ENCODE assay signal across 20 mouse cellular contexts in the genomic region with DNA sequence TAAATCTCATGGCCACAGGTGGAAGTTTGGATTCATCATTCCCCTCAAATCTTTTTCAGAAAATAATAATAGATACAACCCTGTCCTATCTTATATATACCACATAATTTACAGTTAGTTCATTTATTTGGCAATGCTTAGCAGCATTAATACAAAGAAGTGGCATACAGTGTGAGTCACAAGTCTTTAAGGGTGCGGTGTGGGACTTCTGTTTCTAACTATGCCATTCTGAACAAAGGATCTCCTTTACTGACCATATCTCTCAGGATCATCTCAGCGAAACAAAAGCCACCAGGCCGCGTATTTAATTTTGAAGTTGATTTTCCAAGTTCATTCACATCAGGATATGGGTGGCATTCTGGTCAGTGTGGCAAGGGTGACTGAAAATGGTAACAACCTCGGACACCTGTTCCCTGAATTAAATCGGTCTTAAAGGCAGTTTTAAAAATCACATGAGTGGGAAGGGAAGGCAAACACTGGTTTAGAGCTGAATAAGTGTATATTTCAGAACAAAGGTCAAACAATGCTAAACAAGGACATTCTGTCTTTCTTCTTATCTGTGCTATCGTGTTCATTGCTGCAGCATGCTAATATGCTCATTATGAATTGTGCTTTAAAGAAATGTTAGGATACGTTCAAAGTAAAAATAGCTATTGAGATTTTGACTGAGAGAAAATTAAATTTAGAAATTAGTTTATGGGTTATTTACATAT.
"Had no signal": no experiment of that assay in that cellular context is flagged by ENCODE, and none has a peak within 500 bp of the region (broad histone marks: within the 10 kb centered on the region; RNA-seq: fewer than 3 reads in every experiment).

No protein-coding gene starts in this region.

- H3K27ac ChIP-seq: heart, adult 2 months; heart, embryonic 13.5 days; heart, embryonic 15.5 days; hindbrain, embryonic 13.5 days; hindbrain, embryonic 15.5 days; hindbrain, postnatal 0 days; layer of hippocampus, adult 2 months; limb, embryonic 13.5 days; limb, embryonic 15.5 days had no signal

- DNase-seq: gastrocnemius, postnatal 14 days; gastrocnemius, postnatal 36 days; heart, adult 2 months; heart, postnatal 14 days; heart, postnatal 36 days; kidney, adult 18-20 months; kidney, adult 8-10 months; kidney, postnatal 10 days; kidney, postnatal 25 days; kidney, postnatal 4 days; left cerebral cortex, postnatal 4 days had no signal

- H3K4me1 ChIP-seq: hindbrain, embryonic 15.5 days; limb, embryonic 15.5 days had no signal

- H3K4me2 ChIP-seq: heart, embryonic 11.5 days; heart, embryonic 13.5 days; heart, embryonic 15.5 days; hindbrain, embryonic 13.5 days; hindbrain, embryonic 15.5 days; limb, embryonic 13.5 days; limb, embryonic 15.5 days had no signal

- H3K36me3 ChIP-seq: heart, embryonic 13.5 days; heart, embryonic 15.5 days; hindbrain, embryonic 13.5 days; hindbrain, embryonic 15.5 days; limb, embryonic 13.5 days; limb, embryonic 15.5 days had no signal

- H3K27me3 ChIP-seq: heart, embryonic 13.5 days; heart, embryonic 15.5 days; hindbrain, embryonic 13.5 days; hindbrain, embryonic 15.5 days; limb, embryonic 13.5 days; limb, embryonic 15.5 days had no signal

- H3K9ac ChIP-seq: heart, embryonic 13.5 days; heart, embryonic 15.5 days; hindbrain, embryonic 13.5 days; hindbrain, embryonic 15.5 days; limb, embryonic 13.5 days; limb, embryonic 15.5 days had no signal

- ATAC-seq: hindbrain, postnatal 0 days had no signal

- H3K4me3 ChIP-seq: heart, adult 2 months; heart, embryonic 13.5 days; heart, embryonic 15.5 days; hindbrain, embryonic 13.5 days; hindbrain, embryonic 15.5 days; layer of hippocampus, adult 2 months; limb, embryonic 13.5 days; limb, embryonic 15.5 days had no signal

- H3K9me3 ChIP-seq: heart, embryonic 13.5 days; heart, embryonic 15.5 days; hindbrain, embryonic 13.5 days; hindbrain, embryonic 15.5 days; limb, embryonic 13.5 days; limb, embryonic 15.5 days had no signal
